Mouse (Mus musculus) heart, adult 2 months (tissue): ENCODE measurements at regions not wholly inside any gene's neighbourhood (a gene's known extent, or its start where the extent isn't known, plus 50 kb on each side); places are given as distances from the start of the nearest gene placed in this dataset.

ENCODE experiments used
- CTCF ChIP-seq: fragments of 200-600 bp; IDR thresholded peaks from 2 replicates; pipeline ENCODE4 v1.8.1; 2022; ENCODE audit warnings: antibody characterized with exemption, mild to moderate bottlenecking, moderate library complexity
- EP300 ChIP-seq: fragments of 200-500 bp; IDR thresholded peaks from 2 replicates; pipeline ENCODE4 v1.6.1; 2011; ENCODE audit warnings: low read depth, low read length, control low read depth; ENCODE audit not compliant: insufficient read depth
- POLR2A ChIP-seq: fragments of 200-500 bp; IDR thresholded peaks from 2 replicates; pipeline ENCODE4 v1.6.1; 2011; ENCODE audit warnings: mild to moderate bottlenecking, low read depth, low read length, control low read depth; ENCODE audit not compliant: insufficient read depth

GRCm38 (mm10) chr2:147980408-147980807 is 66.4 kb downstream of the Foxa2 start:
- no peak for TF ChIP-seq CTCF
- TF ChIP-seq POLR2A: no peak
- TF ChIP-seq EP300: no peak
